Mouse (Mus musculus) hindbrain, embryonic 10.5 days (tissue): ENCODE measurements around the gene Cep19. TPM values are rescaled to one million over a fixed set of nuclear protein-coding genes. Genes with fewer than 3 reads are reported as not detected.
"Not testable (repeated sequence)": the region's sequence is repeated elsewhere in the genome, so short reads cannot be mapped to it uniquely, and the experiment has no call there.

Source experiments
- DNase-seq: peaks from one replicate; pipeline ENCODE4 v3.0.0-alpha.2; 2017; ENCODE audit warnings: low spot score
- H3K27ac ChIP-seq: fragments of 300-500 bp; sonication (generic); 2 replicates; pipeline ENCODE4 v1.5.1; 2016; ENCODE audit warnings: mild to moderate bottlenecking, moderate library complexity
- H3K27me3 ChIP-seq: fragments of 300-500 bp; sonication (generic); 2 replicates; pipeline ENCODE4 v1.6.1; 2016; ENCODE audit warnings: mild to moderate bottlenecking; ENCODE audit not compliant: poor library complexity, insufficient read depth, severe bottlenecking
- H3K36me3 ChIP-seq: fragments of 300-500 bp; sonication (generic); 2 replicates; pipeline ENCODE4 v1.6.1; 2016; ENCODE audit warnings: mild to moderate bottlenecking, moderate library complexity
- H3K4me1 ChIP-seq: fragments of 300-500 bp; sonication (generic); replicated peaks from 2 replicates; pipeline ENCODE4 v1.6.1; 2016; ENCODE audit warnings: mild to moderate bottlenecking
- H3K4me3 ChIP-seq: fragments of 300-500 bp; sonication (generic); 2 replicates; pipeline ENCODE4 v1.5.1; 2016; ENCODE audit warnings: mild to moderate bottlenecking, moderate library complexity
- H3K9me3 ChIP-seq: fragments of 300-500 bp; sonication (generic); 2 replicates; pipeline ENCODE4 v1.6.1; 2016; ENCODE audit warnings: mild to moderate bottlenecking, moderate library complexity
- WGBS: fragments of 180-500 bp; shearing (Covaris S2); methylation state at CpG from one replicate; pipeline ENCODE4 v1.1.7; 2016; 5-methylcytosine and 5-hydroxymethylcytosine counted together
- polyA plus RNA-seq: library from polyadenylated mRNA; unstranded; fragments of >200 nt; fragmentation: Nextera tagmentation; extraction: Ambion mirVana; gene quantifications from 2 replicates; pipeline ENCODE4 v1.2.1, GENCODE M21; 2016

Gene Cep19
- polyA plus RNA-seq, 1 experiment from 2014 or later = 39.4 TPM

DNA sequence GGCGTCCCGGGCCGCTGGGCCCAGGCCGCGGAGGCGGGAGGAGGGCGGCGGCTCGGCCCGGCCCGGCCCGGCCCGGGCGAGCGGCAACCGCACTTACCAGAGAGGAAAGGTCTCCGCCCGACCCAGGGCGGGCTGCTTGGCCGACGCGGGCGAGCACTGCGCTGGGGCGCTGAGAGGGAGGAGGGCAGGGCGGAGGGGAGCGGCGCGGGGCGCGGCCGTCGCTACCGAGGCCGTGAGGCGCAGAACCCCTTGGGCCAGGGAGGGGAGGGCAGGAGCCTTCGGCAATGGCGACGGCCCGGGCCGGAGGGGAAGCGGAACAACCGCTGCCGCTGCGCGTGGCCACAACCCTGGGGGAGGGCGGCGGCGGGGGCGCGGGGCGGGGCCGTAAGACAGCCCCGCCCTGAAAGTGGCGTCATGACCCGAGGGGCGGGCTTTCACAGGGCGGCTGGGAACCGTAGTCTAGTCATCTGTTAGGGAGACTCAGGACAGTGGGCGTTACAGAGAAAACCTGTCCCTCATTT lies 20.5 kb upstream of the Cep19 start, which contains the start of gene Pak2:
Pak2 (minus strand) TSS at position 352 of the 521 bp plus-strand sequence.
- under 1% methylated on average over 58 of the region's 60 CpGs for WGBS
- H3K4me3 ChIP-seq = peak within 1 kb of the TSS; percentile 76
- peaks cover 23% of the 10 kb centered on the region for H3K4me1 ChIP-seq
- no peaks in the 10 kb centered on the region for H3K9me3 ChIP-seq
- peak; percentile 92 for DNase-seq
- H3K27me3 ChIP-seq = no peaks in the 10 kb centered on the region
- H3K36me3 ChIP-seq = peaks cover 37% of the 10 kb centered on the region
- peak within 1 kb of the TSS; percentile 96 for H3K27ac ChIP-seq

GRCm38 (mm10) chr16:32087629-32088443 lies 11.8 kb upstream of the Cep19 start:
- no peak overlapping the region for H3K27ac ChIP-seq
- no peaks in the 10 kb centered on the region for H3K4me1 ChIP-seq
- H3K4me3 ChIP-seq = no peak overlapping the region
- H3K27me3 ChIP-seq = no peaks in the 10 kb centered on the region
- H3K36me3 ChIP-seq = peaks cover 98% of the 10 kb centered on the region
- H3K9me3 ChIP-seq = no peaks in the 10 kb centered on the region
- DNase-seq = no peak
- WGBS = 85% methylated on average over 17 of the region's 17 CpGs

DNA sequence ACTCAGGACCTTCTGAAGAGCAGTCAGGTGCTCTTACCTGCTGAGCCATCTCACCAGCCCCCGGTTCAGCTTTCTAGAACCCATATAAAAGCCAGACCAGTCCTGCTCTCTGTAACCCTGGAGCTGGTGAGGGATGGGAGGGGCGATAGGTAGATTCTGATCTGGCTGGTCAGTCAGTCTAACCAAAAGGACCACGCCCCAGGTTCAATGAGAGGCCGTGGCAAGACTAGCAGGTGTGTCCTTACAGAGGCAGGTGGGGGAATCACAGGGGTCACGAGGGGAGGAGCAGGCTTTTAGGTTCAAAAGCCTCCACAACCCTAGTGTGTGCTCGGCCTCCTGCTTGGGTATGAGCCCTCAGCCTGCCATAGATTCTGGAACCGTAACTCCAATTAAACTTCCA lies 8.1 kb upstream of the Cep19 start:
- no peaks in the 10 kb centered on the region for H3K9me3 ChIP-seq
- H3K4me3 ChIP-seq = no peak overlapping the region
- no peak overlapping the region for H3K27ac ChIP-seq
- H3K36me3 ChIP-seq = peaks cover 85% of the 10 kb centered on the region
- DNase-seq = no peak
- WGBS = 93% methylated on average over 7 of the region's 7 CpGs
- H3K27me3 ChIP-seq = no peaks in the 10 kb centered on the region
- H3K4me1 ChIP-seq = no peaks in the 10 kb centered on the region

DNA sequence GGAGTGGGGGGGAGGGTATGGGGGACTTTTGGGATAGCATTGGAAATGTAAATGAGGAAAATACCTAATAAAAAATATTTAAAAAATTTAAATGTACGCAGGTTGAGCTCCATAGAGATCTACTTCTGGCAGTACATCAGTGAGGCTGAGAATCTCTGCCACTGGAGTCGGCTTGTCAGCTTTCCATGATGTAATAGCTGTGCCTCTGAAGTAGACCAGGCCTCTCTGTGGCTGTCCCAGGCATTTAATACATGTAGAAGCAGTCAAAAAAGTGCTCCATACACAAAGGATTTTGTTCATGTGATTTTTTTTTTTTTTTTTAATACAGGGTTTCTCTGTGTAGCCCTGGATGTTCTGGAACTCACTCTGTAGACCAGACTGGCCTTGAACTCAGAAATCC lies 1.8 kb upstream of the Cep19 start:
- not testable (repeated sequence) for H3K27ac ChIP-seq, H3K4me3 ChIP-seq, DNase-seq, H3K27me3 ChIP-seq, H3K9me3 ChIP-seq
- peaks cover 33% of the 10 kb centered on the region for H3K36me3 ChIP-seq
- H3K4me1 ChIP-seq = peaks cover 23% of the 10 kb centered on the region
- 91% methylated on average over 2 of the region's 2 CpGs for WGBS

DNA sequence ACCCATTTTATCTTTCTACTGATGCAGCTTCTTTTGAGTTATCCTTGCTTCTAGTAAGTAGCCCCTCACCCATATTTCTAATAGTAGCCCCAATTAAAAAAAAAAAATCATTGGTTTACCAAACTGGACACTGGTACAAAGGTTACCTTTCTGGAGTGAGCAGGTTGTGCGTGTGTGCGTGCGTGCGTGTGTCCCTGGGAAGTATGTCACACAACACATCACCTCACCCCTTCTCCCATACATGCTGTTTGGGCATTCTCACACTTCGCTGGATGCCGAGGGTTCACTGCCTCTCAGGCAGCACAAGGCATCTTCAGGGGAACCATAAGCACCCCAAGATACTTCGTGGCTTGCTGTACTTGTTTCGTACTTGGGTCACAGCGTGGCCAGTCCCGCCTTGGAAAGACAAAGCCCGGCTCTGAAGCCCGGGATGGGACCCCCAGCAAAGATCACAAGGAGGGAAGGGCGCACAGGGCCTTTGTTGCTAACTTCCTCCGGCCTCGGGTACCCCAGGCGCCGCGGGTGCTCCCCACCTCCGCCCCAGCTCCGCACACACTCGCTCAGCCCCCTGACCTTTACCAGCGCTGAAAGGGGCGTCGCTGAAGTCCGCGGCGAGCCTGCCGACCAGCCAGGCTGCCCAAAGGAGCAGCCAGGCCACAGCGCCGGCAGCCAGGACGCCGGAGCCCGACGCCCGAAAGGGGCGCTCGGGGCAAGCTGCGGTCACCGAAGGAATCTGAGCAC lies 533 bp upstream of the Cep19 start:
- Histone ChIP-seq H3K27ac (peak overlapping the region; percentile 94), H3K4me1 (peaks cover 23% of the 10 kb centered on the region), H3K4me3 (peak overlapping the region; percentile 86), H3K36me3 (peaks cover 44% of the 10 kb centered on the region), H3K27me3 (no peaks in the 10 kb centered on the region), H3K9me3 (no peaks in the 10 kb centered on the region)
- WGBS = under 1% methylated on average over 39 of the region's 39 CpGs
- DNase-seq = no peak

DNA sequence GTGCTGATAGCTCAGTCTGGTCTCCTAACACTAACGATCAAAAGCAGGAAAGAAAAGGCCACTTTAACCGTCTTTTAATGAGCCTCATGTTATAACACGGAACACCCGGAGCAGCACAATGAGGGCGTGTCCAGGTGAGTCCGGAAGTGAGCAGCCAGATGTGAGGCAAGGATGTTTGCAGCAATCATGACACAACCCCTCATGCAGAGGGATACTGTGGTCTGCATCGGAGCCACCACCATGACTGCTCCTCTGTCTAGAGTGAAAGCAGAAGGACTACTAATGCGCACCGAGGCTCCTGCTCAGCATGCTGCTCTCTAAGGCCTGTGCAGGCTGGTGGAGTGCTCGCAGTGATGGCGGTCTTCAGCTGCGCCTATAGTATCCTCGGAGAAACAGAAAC lies 2.7 kb downstream of the Cep19 start:
- H3K9me3 ChIP-seq = no peaks in the 10 kb centered on the region
- H3K27ac ChIP-seq = no peak overlapping the region
- peaks cover 23% of the 10 kb centered on the region for H3K4me1 ChIP-seq
- H3K27me3 ChIP-seq = no peaks in the 10 kb centered on the region
- H3K36me3 ChIP-seq = peaks cover 52% of the 10 kb centered on the region
- DNase-seq = no peak
- H3K4me3 ChIP-seq = no peak overlapping the region
- 93% methylated on average over 13 of the region's 13 CpGs for WGBS

DNA sequence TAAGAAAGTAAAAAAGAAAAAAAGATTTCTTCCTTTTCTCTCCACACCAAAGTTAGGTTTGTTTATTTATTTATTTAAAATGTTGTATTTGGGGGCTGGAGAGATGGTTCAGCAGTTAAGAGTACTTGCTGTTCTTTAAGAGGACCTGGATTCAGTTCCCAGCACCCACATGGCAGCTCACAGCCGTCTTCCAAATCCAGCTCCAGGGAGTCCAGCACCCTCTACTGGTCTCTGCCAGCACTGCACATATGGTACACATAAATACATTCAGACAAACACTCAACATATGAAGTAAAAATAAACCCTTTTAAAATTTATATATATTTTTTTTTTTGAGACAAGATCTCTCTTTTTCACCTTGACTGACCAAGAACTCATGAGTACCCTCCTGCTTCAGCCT lies 6.1 kb downstream of the Cep19 start:
- H3K9me3 ChIP-seq = no peaks in the 10 kb centered on the region
- no peak for DNase-seq
- H3K4me1 ChIP-seq = no peaks in the 10 kb centered on the region
- no peak overlapping the region for H3K4me3 ChIP-seq
- WGBS = 85% methylated on average over 1 of the region's 1 CpGs
- H3K36me3 ChIP-seq = peaks cover 82% of the 10 kb centered on the region
- H3K27ac ChIP-seq = no peak overlapping the region
- H3K27me3 ChIP-seq = no peaks in the 10 kb centered on the region

GRCm38 (mm10) chr16:32107342-32108045 lies 7.9 kb downstream of the Cep19 start:
- WGBS = 93% methylated on average over 12 of the region's 12 CpGs
- no peaks in the 10 kb centered on the region for H3K4me1 ChIP-seq
- H3K36me3 ChIP-seq = peaks cover 78% of the 10 kb centered on the region
- H3K27me3 ChIP-seq = no peaks in the 10 kb centered on the region
- H3K4me3 ChIP-seq = no peak overlapping the region
- no peak for DNase-seq
- H3K27ac ChIP-seq = no peak overlapping the region
- H3K9me3 ChIP-seq = no peaks in the 10 kb centered on the region

- DNase-seq = no peak
- 78% methylated on average over 7 of the region's 7 CpGs for WGBS
- peaks cover 71% of the 10 kb centered on the region for H3K36me3 ChIP-seq
These were observed 8.6 kb downstream of the Cep19 start for GRCm38 (mm10) chr16:32108170-32108569.

DNA sequence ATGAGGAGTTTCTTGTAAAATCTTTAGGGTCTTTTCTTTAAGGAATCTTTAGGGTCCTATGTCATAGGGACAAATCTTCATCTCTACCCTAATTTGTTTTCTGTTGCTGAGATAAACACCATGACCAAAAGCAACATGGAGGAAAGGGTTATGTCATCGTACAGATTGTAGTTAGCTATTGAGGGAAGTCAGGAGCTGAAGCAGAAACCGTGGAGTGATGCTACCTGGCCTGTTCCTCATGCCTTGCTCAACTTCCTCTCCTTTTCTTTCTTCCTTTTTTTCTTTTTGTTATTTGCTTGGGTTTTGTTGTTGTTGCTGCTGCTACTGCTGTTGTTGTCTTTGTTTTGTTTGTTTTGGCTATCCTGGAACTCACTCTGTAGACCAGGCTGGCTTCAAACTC lies 9.0 kb downstream of the Cep19 start:
- peaks cover 67% of the 10 kb centered on the region for H3K36me3 ChIP-seq
- H3K27ac ChIP-seq = no peak overlapping the region
- 85% methylated on average over 2 of the region's 2 CpGs for WGBS
- no peak overlapping the region for H3K4me3 ChIP-seq
- no peaks in the 10 kb centered on the region for H3K9me3 ChIP-seq
- H3K4me1 ChIP-seq = no peaks in the 10 kb centered on the region
- no peak for DNase-seq
- no peaks in the 10 kb centered on the region for H3K27me3 ChIP-seq

More at GRCm38 (mm10) chr16:32108170-32108569, 8.6 kb downstream of the Cep19 start:
- Histone ChIP-seq H3K9me3 (no peaks in the 10 kb centered on the region), H3K4me1 (no peaks in the 10 kb centered on the region), H3K27me3 (no peaks in the 10 kb centered on the region), H3K4me3 (no peak overlapping the region), H3K27ac (no peak overlapping the region)

- no peaks in the 10 kb centered on the region for H3K9me3 ChIP-seq
- DNase-seq = no peak
- no peak overlapping the region for H3K4me3 ChIP-seq
- H3K27me3 ChIP-seq = 0 out of 2 replicates have a peak, but pooled peaks cover 4% of the 10 kb centered on the region
- no peak overlapping the region for H3K27ac ChIP-seq
- H3K4me1 ChIP-seq = no peaks in the 10 kb centered on the region
- peaks cover 43% of the 10 kb centered on the region for H3K36me3 ChIP-seq
- WGBS = 84% methylated on average over 15 of the region's 15 CpGs
These were observed 11.5 kb downstream of the Cep19 start for GRCm38 (mm10) chr16:32110951-32111699.
